Mouse (Mus musculus) MN1 (cell line): ENCODE measurements at regions not wholly inside any gene's neighbourhood (a gene's known extent, or its start where the extent isn't known, plus 50 kb on each side); places are given as distances from the start of the nearest gene placed in this dataset.
A peak's percentile ranks its signal among the peaks of the same experiment; 100 is the strongest.

Source experiments
- DNase-seq: peaks from one replicate; pipeline ENCODE4 v3.0.0-alpha.2; 2016; ENCODE audit warnings: low spot score

DNA sequence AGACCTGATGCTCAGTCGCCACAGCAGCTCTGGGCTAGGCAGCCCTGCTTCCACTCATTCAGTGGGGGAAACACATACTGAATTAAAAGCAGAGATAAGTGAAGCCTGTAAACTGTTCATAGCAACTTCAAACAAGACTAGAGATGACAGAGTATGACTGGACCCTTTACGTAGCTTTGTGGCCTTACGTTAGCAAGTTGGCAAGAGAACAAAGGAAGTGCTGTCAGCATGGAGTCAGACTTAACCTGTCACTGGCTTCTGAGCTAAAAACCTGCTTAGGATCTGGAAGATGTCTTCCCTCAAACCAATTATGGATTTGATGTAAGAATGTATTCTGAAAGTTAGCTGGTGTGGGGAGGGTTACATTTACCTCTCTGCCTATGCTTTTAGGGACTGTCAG is 421.3 kb downstream of the Ttll7 start:
- peak; percentile 26 for DNase-seq

GRCm38 (mm10) chr3:147278602-147279001 is 426.4 kb downstream of the Ttll7 start:
- no peak for DNase-seq

GRCm38 (mm10) chr3:147283724-147284123 is 431.6 kb downstream of the Ttll7 start:
- DNase-seq, result no peak

- no peak for DNase-seq
Observed at GRCm38 (mm10) chr3:147284357-147284756, 432.2 kb downstream of the Ttll7 start.

- no peak for DNase-seq
Observed at GRCm38 (mm10) chr3:147285496-147285895, 433.3 kb downstream of the Ttll7 start.

- no peak for DNase-seq
Observed at GRCm38 (mm10) chr3:147287503-147287902, 435.3 kb downstream of the Ttll7 start.

DNA sequence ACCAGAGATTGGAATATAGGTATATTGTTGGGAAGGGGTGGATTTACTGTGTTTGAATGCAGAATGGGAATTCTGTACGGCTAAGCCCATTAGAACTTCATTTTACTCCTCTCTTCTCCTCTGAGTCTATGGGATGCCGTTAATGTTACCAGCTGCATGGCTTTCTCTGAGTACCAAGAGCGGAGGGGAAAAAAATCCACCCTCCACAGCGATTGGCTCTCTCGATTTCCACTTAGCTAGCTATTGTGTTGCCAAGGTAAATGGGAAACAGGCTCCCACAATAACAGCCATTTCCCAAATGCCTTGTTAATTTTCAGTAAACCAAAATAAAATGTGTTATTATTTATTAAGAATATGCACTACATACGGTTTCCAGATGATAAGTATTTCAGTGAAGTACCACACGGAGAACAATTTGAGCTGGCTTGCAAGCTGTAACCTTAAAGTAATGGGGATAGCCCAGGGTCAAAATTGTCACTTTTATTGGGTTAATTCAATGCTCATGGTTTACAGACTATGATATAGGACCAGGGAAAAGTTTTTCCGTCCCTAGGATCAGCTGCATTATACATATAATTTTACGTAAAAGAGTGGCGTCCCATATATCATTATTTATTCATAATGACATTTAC is 439.6 kb downstream of the Ttll7 start:
- DNase-seq, result no peak

DNA sequence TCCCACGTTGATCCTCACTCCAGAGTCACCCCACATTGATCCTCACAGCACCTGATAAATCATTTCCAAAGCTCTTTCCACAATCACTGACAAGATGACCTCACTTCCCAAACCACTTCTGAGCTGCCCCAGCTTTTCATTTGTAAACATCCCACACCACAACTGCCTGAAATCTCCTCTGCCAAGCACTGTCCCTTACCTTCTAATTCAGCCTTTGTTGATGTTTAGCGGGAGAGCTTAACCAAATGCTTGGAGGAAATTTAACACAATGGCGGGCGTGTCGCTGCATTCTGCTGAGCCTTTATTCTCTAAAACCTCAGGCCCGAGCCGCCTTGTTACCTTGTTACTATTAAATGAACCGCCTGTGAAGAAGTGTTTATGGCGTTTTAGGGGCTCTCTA is 445.9 kb downstream of the Ttll7 start:
- DNase-seq, result no peak

DNA sequence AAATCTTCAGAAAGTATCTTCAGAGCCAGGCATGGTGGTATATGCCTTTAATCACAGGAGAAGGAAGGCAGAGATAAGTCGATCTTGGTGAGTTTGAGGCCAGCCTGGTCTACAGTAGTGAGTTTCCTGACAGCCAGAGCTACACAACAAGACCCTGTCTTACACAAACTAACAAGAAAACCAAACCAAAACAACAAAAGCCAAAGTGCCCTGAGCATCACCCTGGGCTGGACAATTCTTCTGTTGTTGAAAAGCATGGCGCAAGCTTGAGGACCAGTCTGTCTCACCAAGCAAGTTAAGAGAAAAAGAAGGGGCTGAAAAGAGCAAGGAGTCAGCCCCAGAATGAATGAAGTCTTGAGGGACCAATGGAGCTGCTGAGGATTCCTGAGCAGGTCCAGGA is 473.4 kb downstream of the Ttll7 start:
- no peak for DNase-seq

GRCm38 (mm10) chr3:147334301-147334700 is 482.1 kb downstream of the Ttll7 start:
- peak; percentile 11 for DNase-seq

- no peak for DNase-seq
Observed at GRCm38 (mm10) chr3:147335286-147335685, 483.1 kb downstream of the Ttll7 start.

GRCm38 (mm10) chr3:147339427-147339826 is 487.3 kb downstream of the Ttll7 start:
- peak; percentile 57 for DNase-seq

DNA sequence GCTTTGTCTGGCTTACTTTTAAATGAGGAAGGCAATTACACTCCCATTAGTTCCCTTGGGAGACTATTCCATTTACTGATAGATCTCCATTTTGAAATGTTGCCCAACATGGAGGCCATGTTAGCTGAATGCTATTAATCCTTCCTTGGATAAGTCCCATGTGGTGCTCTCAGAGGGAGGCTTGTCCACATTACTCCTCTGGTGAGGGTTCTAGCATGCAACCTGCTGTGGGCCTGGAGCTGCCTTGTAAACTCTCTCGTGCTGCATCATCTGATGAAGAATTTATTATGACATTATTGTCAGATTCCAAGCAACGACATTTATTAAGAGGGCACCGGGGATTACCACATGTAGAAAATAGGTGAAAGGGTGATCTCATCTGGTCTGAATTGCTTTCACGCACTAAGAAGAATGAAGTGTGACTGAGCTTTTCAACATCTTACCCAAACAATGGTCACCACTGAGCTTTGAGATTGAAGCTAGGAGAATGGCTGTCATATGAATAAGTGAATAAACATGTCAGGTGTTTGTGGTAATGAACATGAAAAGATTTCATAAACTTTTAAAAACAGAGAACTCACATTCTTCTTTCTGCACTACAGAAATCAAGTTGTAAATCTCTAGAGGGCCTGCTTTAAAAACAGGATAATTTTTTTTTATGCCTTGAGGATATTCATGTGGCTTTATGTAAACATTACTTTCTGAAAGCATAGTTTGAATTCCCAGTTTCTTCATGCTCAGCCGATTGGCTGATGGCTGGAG is 495.3 kb downstream of the Ttll7 start:
- no peak for DNase-seq

GRCm38 (mm10) chr3:147387077-147387476 is 534.9 kb downstream of the Ttll7 start:
- DNase-seq, result no peak

- DNase-seq, result no peak
Observed at GRCm38 (mm10) chr3:147398298-147398697, 546.1 kb downstream of the Ttll7 start.

DNA sequence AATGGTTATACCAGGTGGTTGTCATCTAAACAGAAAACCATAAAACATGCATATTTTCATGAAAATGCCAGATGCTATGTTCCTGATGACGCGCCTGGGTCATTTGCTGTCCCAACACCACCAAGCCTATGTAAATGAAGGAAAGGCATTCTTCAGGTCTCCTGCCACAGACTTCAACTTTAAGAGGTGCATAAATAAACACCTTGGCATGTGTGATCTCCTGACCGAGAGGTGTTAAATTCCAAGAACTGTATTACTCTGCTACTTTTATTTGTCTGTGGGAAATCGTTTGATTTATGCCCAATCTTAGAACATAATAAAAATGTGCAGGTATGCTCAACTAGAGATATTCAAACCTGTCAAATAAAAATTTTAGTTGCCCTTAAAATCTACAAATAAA is 560.1 kb downstream of the Ttll7 start:
- no peak for DNase-seq

GRCm38 (mm10) chr3:147416926-147417325 is 564.8 kb downstream of the Ttll7 start:
- DNase-seq, result no peak

GRCm38 (mm10) chr3:147419129-147419528 is 567.0 kb downstream of the Ttll7 start:
- DNase-seq, result no peak

- DNase-seq, result no peak
Observed at GRCm38 (mm10) chr3:147422196-147422595, 570.0 kb downstream of the Ttll7 start.

GRCm38 (mm10) chr3:147423895-147424575 is 571.9 kb downstream of the Ttll7 start:
- no peak for DNase-seq

GRCm38 (mm10) chr3:147428837-147429236 is 576.7 kb downstream of the Ttll7 start:
- no peak for DNase-seq

DNA sequence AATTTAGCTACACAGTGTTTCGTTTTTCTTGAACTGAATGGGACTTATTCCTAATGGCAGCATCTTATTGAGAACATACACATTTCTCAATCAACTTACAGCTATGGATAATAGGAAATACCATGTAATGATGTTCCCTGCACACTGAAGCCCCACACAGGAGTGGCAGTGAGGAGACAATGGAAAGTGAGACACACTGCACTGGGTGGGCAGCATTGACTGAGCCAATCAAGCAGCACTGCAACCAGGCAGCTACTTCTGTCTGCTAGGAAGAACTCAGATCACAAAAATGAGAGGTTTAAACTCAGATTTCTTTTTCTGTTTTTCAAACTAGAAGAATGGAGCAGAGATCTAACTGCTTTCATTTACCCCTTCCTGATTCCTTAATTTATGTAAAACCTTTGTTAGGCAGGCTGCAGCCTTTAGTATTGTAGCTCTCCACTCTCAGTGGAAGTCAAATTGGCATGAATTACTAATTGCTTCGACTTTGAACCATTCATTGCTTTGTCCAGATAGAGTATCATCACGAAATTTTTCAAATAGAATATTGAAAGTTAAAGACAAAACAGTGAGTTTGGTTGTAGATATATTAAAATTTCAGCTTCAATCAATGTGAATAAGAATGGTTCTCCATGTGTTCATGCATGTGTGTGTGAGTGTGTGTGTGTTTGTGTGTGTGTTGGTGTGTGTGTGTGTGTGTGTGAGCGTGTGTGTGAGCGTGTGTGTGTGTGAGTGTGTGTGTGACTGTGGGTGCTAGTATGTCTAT is 590.9 kb downstream of the Ttll7 start:
- no peak for DNase-seq

DNA sequence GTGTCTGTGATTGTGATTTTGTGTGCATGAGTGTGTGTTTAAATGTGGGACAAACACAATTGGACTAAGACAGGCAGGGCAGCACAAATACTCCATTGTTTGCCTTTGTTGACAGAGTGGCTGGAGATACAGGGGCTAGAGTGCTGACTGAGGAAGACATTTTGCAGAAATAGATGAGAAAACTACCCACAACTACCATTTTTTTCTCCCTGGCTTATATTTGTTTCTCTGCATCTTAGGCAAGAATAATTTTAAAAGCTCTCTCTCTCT is 591.5 kb downstream of the Ttll7 start:
- DNase-seq, result no peak
